Mouse (Mus musculus) monocyte, adult 5-6 weeks (primary cell): ENCODE results near the gene Lcp2. TPM values are rescaled to one million over a fixed set of nuclear protein-coding genes. Genes with fewer than 3 reads are reported as not detected.

Experiments used
- ATAC-seq: fragments of 153-309, 156-312 bp; replicated peaks from 2 replicates; pipeline ENCODE4 v1.8.0; 2017; ENCODE audit warnings: mild to moderate bottlenecking; ENCODE audit not compliant: low TSS enrichment, insufficient number of reproducible peaks, severe bottlenecking, poor library complexity, low FRiP score
- total RNA-seq: library from RNA; stranded (forward); fragments of 200-1000, 200-491, 200-594 nt; gene quantifications from 3 replicates; pipeline ENCODE4 v1.2.3, GENCODE M21; 2017

Lcp2 gene
- 193 to 222 TPM (median 205 TPM) in 3 replicates for total RNA-seq

DNA sequence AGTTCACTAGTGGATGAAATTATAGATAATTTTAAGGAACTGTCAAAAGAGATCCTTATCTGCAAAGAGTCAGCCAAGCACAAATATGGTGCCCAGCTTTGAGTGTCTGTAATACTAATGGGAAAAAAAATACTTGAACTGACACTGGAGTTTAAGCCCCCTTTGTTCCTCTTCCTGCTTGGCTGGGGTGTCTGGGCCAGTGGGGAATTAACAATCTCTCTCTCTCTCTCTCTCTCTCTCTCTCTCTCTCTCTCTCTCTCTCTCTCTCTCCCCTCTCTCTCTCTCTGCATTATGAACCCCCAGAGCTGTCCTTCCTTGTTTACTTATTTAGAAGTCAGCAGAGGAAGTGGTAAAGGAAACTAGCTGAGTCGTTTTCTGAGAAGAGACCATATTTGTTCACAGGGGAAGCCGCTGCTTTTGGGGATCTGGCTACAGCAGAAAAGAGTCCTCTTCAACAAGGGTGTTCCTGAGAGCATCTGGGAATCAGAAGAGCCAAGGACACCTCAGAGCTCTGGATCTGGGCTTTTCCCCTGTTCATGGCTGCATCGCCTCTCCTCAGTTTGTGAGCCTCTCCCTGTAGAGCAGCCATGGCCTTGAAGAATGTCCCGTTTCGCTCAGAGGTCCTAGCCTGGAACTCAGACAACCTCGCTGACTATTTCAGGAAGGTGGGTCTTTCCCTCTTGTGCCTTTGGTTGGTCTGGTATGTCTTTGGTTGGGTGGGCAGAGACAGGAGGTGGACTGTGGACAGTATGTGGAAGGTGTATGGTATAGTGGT, at the start of gene Lcp2:
TSS of gene Lcp2 (plus strand) at position 154 of the 775 bp plus-strand sequence.
- peak; percentile 51 for ATAC-seq

DNA sequence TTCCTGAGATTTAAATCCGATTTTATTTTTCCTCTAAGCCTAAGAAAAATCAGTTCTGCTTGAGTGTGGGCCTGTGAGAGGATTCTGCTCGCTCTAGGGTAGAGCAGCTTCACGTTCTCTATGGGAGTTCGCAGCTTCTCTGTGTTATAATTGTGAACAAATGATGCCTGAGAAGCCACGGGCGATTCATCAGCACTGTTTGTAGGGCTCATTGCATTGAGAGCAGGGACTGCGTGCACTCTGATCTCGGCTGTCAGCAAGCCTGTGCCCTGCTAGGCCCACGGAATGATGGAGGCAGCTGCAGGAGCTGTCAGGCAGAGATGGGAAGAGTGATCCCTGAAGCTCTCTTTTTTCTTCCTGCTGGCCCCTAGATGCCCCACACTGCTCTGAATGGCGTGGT, 48.5 kb upstream of the Lcp2 start:
- ATAC-seq, result no peak

DNA sequence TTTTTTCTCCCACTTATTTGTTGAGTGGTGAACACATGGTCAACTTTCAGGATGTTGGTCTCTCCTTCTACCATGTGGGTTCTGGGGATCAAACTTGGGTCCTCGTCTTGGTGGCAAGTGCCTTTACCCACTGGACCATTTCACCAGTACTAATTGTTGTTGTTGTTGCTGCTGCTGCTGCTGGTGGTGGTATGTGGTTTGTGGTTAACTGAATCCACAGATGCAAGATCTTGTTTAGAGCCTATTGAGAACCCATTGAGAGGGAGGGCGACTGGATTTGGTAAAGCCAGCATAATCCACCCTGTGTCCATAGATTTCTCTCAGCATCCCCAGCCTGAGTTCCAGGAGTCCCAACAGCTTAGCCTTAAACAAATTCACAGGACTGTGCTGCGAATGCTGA, 46.3 kb upstream of the Lcp2 start:
- no peak for ATAC-seq

DNA sequence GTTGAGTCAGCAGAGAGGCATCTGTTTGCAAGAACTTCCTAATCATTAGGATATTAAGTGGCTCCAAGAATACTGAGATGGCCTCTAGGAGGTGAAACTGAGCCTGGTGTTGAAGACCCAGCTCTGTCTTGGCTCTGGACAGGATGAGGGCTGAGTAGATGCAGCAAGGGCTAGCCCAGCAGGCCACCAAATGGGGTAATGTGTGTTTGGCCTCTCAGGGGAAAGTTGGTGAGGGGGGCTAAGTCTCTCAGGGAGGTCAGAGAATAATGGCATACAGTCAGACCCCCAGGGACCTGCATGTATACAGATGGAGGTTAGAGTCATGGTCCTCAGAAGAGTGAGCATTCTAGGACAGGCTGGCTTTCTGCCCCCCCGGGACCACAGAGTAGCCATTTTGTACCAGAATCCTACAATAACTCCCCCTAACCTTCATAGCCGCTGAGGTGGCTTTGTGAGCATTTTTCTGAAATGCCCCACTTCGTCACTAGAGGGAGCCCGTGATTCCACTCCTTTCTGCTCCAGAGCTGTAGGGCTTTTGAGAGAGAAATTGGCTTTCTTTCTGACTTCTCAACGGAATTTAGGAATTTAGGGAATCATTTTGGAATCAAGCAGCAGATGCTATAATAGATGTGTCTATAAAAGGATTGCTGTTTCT, 44.7 kb upstream of the Lcp2 start:
- peak; percentile 65 for ATAC-seq

DNA sequence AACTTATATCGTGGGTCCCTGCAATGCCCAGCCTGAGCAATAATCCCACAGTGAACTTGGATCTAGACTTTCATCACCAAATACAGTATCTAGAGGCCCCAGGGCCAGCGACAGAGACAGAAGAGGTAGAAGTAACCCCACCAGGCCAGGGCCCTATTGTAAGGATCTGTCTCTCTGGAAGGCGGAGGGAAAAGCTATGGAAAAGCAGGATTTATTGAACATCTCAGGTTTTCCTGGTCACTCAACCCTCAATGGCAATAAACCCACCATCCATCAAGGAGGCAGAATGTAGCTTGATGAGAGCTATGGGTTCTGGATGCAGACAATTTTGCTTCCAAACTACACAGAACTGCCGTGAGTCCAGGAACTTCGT, 44.1 kb upstream of the Lcp2 start:
- ATAC-seq, result no peak

DNA sequence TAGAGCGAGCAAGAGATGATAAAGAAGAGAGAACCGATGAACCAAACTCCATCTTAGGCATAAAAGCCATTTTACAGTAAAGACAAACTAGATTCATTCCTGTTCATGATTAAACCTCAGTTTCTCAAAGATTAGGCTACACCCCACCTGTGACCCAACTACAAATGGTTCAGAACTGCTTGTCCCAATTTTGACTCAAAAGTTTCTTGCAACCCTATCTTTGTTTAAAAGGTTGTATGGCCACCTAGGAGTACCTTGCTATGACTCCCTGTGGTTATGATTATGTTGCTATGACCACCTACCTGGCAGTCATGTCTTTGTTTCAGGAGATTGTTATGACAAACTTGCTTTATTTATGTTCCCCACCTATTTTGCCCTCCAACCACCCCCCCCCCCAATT, 39.1 kb upstream of the Lcp2 start:
- ATAC-seq, result no peak

DNA sequence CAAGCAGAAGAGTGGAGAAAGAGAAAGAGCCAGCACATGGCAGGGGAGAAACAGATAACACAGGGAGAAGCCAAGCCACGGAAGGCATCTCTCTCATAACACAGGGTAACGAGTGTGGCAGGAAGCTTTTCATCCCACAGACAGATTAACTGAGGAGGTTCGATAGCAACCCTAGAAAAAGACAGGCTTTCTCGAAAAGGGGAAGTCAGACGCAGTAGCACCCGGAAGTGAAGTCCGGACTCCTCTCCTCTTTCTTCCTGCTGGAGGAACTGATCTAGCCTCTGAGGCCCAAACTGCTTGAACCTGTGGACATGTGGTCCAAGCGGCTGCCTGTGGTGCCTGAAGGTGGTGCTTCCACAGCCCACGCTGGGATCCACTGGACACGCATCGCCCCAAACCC, 38.5 kb upstream of the Lcp2 start:
- peak; percentile 32 for ATAC-seq

DNA sequence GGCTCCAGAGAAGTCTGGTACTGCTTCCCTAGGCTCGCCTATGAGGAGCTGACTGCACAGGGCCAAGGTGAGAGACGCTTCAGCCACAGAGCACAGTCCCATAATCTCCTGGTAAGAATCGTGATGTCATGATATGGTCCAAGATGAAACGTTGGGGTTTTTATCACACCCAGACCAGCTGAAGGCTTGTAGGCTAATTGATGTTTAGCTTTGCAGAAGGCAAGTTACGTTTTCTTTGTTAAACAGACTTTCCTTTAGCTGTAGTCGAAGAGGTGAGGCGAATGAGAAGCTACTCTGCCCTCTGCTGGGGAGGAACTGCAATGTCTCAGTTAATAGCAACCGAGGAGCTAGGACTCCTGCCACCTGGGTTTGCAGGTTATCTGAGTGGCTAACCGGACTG, 38.0 kb upstream of the Lcp2 start:
- ATAC-seq, result peak; percentile 38

DNA sequence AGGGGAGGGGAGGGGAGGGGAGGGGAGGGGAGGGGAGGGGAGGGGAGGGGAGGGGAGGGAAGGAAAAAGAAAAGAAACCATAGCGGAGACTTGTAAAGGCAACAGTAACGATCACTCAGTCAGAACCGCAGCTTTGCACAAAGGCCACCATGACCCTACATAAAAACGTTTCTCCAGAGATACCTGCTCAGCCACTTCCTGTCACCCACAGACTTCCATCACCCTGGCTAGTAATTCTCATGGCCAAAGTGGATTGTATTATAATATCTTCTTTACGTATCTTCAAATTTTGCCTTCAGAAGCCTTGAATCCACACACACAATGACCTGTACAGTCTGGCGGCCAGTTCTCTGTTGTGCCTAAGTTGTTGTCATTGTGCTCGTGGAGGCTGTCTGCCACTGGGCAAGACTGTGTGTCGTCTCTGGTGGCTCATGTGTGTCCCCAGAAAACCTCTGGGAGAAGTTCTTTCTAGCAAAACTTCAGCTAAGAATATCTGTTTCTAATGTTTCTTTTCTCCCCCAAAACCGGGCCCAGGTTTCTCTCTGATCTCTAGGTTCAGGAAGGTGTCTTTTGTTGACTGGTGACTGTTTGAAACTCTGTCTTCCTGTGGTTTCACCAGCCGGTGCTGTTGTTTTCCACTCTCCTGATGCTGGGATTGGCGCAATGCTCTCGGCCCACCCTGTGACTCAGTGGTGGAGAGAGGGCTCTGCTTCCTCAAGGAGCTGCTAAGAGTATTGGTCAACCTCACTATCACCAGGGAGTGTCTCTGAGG, 37.2 kb upstream of the Lcp2 start:
- ATAC-seq, result peak; percentile 37

DNA sequence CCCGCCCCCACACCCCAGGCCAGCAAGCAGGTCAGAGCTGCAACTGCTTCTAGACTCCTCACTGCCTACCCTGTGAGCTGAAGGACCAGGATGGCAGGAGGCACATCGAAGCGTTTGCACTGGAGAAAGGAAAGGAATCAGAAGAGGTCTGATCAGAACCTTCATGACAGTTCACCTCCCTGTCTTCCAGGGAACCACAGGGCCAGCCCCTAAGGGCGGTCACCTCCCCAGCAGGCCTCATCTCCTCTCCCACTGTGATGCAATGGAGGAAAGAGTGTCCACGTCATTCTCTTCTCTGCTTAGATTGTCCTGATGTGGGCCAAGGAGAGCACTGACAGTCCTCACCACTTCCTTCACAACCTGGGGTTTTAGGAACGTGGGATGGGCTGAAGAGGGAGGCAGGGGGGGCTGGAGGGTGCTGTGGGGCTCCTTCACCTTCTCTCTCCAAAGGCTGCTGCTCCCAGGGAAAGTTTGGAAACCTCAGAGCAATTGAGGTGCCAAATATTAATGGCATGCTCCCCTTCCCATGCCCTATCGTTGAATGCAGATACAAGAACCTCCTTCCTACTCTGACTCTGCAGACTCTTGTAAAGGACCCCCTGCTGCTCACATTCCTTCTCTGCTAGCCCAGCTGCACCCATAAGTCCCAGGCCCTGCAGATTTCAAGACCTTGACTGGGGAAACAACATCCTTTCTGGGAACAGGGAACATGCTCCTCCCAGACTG, 36.4 kb upstream of the Lcp2 start:
- ATAC-seq, result peak; percentile 71

DNA sequence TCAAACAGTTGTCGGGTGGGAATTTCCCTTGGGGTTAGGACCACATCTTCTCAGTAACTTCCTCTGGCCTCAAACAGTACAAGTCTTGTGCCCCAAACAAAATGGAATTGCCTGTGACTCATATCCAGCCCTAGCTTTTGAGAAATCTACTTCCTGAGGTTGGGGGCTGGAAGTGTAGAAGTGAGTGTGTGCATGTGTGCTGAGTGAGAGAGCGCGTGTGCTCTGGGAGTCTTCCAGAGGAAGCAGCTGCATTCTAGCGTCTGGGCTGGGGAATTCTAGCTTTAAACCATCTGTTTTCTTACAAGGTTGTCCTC, 35.9 kb upstream of the Lcp2 start:
- peak; percentile 66 for ATAC-seq

DNA sequence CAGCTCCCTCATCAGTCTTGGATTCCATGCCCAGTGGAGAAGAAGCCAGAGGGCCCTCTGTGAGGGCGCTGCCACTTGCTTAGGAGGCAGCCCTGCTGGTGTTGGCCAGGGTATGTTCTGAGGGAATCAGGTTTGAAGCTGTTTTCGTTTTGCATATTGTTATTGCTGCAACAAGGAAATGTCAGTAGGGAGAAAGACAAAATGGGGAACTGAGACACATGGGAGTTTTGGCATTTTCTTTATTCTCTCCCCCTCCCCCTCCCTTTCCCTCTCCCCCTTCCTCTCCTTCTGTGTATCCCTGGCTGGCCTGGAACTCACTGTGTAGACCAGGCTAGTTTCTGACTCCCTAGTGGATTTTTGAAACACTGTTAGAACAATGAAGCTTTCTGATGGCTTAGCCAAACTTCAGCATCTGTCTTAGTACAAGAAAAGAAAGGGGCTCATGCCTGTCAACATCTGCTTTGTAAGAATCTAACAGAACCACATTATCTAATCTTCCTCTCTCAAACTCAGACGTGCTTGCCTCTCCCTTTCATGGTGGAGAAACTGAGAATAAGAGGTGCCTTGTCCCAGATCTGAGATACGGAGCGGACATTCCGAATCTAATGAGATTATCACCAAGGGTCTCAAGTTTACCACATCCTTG, 34.6 kb upstream of the Lcp2 start:
- ATAC-seq, result peak; percentile 30

DNA sequence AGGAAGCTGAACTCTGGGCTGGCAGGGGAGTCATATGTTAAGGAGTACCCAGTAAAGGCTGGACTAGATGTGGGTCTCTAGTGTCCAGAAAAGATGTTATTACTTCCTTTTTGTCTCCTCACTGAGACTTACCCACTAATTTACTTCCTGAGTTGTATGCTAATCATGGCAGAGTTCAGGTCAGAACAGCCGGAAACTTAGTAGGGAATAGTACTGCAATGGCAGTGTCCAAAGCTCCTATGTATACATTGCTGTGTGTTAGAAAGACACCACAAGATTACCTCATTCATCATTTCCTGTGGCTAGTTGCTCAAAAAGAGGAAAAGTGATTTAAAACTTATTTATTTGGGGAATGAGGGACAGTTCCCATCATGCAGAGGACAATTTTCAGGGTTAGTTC, 21.6 kb upstream of the Lcp2 start:
- ATAC-seq, result peak; percentile 71

DNA sequence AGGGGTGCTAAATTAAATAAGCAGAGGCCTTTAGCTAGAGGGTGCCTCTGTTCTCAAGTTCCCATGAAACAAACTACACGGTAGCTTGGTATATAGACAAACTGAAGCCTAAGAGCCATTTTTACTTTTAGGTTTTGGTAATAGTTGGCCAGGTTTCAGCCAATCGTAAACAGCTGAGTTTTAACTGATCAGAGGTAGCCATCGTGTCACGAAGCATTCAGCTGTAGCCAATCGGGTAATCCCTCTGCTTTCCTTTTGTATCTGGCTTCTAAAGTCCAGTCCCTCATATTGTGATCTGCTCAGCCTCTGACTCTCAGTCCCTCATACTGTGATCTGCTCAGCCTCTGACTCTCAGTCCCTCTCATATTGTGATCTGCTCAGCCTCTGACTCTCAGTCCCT, 17.1 kb upstream of the Lcp2 start:
- no peak for ATAC-seq

DNA sequence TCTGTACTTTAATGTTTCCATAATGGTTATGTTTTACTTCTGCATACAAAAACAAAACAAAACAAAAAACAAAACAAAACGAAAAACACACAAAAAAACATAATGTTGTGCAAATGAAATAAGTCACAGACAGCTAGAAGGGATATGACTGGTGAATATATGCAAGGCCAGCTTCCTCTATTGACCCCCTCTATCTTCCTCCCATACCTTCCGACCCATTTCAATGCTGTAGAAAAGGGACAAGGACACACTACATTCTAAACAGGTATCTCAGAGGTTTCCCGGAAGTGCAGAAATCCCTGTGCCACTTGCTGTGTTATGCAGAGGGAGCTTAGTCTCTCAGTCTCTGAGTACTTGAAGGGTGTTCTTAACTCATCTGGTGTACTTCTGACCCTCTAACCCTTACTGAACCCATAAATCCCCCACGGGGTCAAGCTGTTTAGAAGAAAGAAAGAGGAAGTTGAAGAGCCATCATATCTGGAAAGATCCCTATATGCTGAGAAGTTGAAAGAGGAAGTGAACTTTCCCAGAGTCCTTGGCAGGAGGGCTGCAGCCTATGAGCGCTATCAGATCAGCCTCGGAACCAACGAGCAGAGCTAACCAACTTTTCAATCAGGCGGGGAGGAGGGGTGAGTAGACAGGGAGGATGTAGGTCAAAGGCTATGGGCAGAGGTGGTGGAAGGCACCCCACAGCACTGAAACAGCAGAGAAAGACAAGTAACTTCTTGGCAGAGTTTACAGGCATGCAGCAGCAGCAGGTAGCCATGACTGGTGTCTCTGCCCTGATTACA, 15.5 kb upstream of the Lcp2 start:
- peak; percentile 87 for ATAC-seq

DNA sequence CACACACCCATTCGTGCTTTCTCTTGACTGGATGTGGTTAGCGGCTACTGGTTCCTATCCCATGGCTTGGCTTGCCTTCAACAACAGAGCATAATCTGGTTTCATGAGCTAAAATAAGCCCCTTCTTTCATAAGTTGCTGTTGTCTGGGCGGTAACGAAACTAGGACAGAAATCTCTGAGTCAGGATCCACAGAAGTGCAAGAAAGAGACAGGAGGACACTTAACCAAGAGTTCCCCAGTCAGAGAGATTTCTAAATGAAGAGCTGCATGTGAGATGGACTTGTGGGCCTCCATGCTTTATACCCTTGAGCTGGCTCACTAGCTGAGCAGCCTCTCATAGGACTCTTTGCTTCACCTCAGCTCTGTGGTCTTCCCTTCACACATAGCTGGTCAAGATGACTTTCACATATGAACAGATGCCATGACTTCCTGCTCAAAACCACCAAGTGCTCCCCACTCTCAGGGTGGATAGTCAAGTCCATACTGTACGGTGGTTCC, 12.7 kb upstream of the Lcp2 start:
- peak; percentile 64 for ATAC-seq

DNA sequence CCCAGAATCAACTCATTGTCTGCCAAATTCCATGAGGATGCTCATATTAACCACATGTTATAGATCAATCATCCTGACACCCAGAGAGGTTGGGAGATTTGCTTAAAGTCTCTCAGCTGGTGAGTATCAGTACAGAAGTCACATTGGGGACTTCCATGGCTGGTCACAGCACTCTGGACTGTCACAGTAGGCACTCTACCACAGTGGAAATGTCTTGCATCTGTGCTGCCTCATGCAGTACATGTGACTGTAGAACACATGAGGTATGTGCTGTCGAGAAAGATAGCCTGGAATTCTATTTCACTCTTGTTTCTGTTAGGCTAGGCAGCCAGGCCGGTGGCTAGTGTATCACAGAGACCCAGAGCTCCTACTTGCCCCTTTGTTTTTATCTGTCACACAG, 11.9 kb upstream of the Lcp2 start:
- no peak for ATAC-seq
